Mouse (Mus musculus) embryonic facial prominence, embryonic 13.5 days (tissue): ENCODE measurements around the gene Foxp3. TPM values are rescaled to one million over a fixed set of nuclear protein-coding genes. Genes with fewer than 3 reads are reported as not detected.

Experiments
- ATAC-seq: fragments of 200-750 bp; cut with Nextera tagmentation; 2 replicates; pipeline ENCODE4 v1.8.0; 2017; ENCODE audit warnings: low read depth; ENCODE audit not compliant: insufficient number of reproducible peaks, insufficient read depth, low FRiP score, low TSS enrichment
- H3K27ac ChIP-seq: fragments of 300-500 bp; sonication (generic); 2 replicates; pipeline ENCODE4 v1.5.1; 2015; ENCODE audit warnings: moderate library complexity, mild to moderate bottlenecking, inconsistent platforms
- H3K27me3 ChIP-seq: fragments of 300-500 bp; sonication (generic); 2 replicates; pipeline ENCODE4 v1.6.1; 2015; ENCODE audit warnings: mild to moderate bottlenecking, inconsistent platforms
- H3K36me3 ChIP-seq: fragments of 300-500 bp; sonication (generic); 2 replicates; pipeline ENCODE4 v1.6.1; 2015; ENCODE audit warnings: mild to moderate bottlenecking, inconsistent platforms
- H3K4me1 ChIP-seq: fragments of 300-500 bp; sonication (generic); 2 replicates; pipeline ENCODE4 v1.6.1; 2015; ENCODE audit warnings: inconsistent platforms
- H3K4me2 ChIP-seq: fragments of 300-500 bp; sonication (generic); 2 replicates; pipeline ENCODE4 v1.6.1; 2015; ENCODE audit warnings: moderate library complexity, mild to moderate bottlenecking, inconsistent platforms
- H3K4me3 ChIP-seq: fragments of 300-500 bp; sonication (generic); 2 replicates; pipeline ENCODE4 v1.5.1; 2015; ENCODE audit warnings: mild to moderate bottlenecking, inconsistent platforms
- H3K9ac ChIP-seq: fragments of 300-500 bp; sonication (generic); 2 replicates; pipeline ENCODE4 v1.6.1; 2015; ENCODE audit warnings: mild to moderate bottlenecking, inconsistent platforms
- H3K9me3 ChIP-seq: fragments of 300-500 bp; sonication (generic); 2 replicates; pipeline ENCODE4 v1.6.1; 2016; ENCODE audit warnings: inconsistent platforms
- WGBS: fragments of 180-500 bp; shearing (Covaris S2); methylation state at CpG from one replicate; pipeline ENCODE4 v1.1.7; 2015; ENCODE audit warnings: mixed read lengths; 5-methylcytosine and 5-hydroxymethylcytosine counted together
- polyA plus RNA-seq: library from polyadenylated mRNA; unstranded; fragments of >200 nt; fragmentation: Nextera tagmentation; extraction: Ambion mirVana; gene quantifications from 2 replicates; pipeline ENCODE4 v1.2.1, GENCODE M21; 2015

Gene Foxp3
- polyA plus RNA-seq, 1 experiment from 2014 or later, result not detected

DNA sequence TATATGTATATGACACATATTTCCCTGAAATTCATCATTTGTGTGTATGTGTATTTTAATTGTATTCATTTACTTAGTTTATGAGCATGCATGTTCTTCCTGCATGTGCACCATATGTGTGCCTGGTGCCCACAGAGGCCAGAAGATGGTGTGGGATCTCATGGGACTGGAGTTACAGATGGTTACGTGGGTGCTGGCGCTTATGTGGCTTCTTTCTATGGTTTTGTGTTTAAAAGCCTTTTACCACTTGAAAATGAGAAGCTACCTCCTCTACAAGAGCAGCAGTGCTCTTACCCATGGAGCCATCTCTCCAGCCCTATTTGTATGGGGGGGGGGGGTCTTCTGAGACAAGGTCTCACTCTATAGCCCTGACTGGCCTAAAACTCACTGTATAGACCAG is 7.7 kb downstream of the Foxp3 start:
- H3K4me3 ChIP-seq, result no peak overlapping the region
- H3K27me3 ChIP-seq, result no peaks in the 10 kb centered on the region
- H3K4me1 ChIP-seq, result no peaks in the 10 kb centered on the region
- no peak overlapping the region for H3K27ac ChIP-seq
- ATAC-seq, result no peak
- H3K9me3 ChIP-seq, result no peaks in the 10 kb centered on the region
- H3K4me2 ChIP-seq, result no peak overlapping the region
- no peak overlapping the region for H3K9ac ChIP-seq
- WGBS, result 96% methylated on average over 2 of the region's 2 CpGs
- H3K36me3 ChIP-seq, result 0 out of 2 replicates have a peak, but pooled peaks cover 3% of the 10 kb centered on the region

DNA sequence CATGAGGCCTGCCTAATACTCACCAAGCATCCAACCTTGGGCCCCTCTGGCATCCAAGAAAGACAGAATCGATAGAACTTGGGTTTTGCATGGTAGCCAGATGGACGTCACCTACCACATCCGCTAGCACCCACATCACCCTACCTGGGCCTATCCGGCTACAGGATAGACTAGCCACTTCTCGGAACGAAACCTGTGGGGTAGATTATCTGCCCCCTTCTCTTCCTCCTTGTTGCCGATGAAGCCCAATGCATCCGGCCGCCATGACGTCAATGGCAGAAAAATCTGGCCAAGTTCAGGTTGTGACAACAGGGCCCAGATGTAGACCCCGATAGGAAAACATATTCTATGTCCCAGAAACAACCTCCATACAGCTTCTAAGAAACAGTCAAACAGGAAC is 10.4 kb downstream of the Foxp3 start:
- Histone ChIP-seq H3K9me3 (no peaks in the 10 kb centered on the region), H3K4me2 (no peak overlapping the region), H3K36me3 (0 out of 2 replicates have a peak, but pooled peaks cover 3% of the 10 kb centered on the region), H3K27me3 (no peaks in the 10 kb centered on the region), H3K4me1 (no peaks in the 10 kb centered on the region), H3K27ac (no peak overlapping the region), H3K4me3 (no peak overlapping the region), H3K9ac (no peak overlapping the region)
- WGBS, result 97% methylated on average over 11 of the region's 11 CpGs
- ATAC-seq, result no peak

DNA sequence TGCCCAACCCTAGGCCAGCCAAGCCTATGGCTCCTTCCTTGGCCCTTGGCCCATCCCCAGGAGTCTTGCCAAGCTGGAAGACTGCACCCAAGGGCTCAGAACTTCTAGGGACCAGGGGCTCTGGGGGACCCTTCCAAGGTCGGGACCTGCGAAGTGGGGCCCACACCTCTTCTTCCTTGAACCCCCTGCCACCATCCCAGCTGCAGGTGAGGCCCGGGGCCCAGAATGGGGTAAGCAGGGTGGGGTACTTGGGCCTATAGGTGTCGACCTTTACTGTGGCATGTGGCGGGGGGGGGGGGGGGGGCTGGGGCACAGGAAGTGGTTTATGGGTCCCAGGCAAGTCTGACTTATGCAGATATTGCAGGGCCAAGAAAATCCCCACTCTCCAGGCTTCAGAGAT is 12.9 kb downstream of the Foxp3 start:
- Histone ChIP-seq H3K4me1 (no peaks in the 10 kb centered on the region), H3K36me3 (0 out of 2 replicates have a peak, but pooled peaks cover 3% of the 10 kb centered on the region), H3K9me3 (no peaks in the 10 kb centered on the region), H3K4me2 (no peak overlapping the region), H3K4me3 (no peak overlapping the region), H3K27ac (no peak overlapping the region), H3K9ac (no peak overlapping the region), H3K27me3 (no peaks in the 10 kb centered on the region)
- ATAC-seq, result no peak
- WGBS, result 93% methylated on average over 4 of the region's 5 CpGs

DNA sequence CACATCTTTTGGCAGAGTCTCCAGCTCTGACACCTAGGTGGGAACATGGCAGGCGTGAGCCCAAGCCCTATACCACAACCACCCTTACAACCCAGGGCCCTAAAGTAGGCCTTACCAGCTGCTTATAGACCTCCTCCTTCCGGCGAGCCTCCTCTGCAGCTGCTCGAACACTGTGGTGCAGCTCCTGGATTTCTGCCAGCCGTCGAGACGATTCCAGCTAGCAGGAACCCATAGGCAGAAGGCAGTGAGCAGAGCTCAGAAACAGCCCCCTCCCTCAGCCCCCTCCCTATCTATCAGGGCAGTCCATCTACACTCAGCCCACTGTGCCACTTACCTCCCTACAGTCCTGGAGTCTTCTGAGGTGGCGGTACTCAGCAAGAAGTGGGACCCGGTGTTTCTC is 21.9 kb downstream of the Foxp3 start:
- Histone ChIP-seq H3K36me3 (peaks cover 46% of the 10 kb centered on the region), H3K27ac (no peak overlapping the region), H3K9ac (no peak overlapping the region), H3K4me2 (no peak overlapping the region), H3K9me3 (no peaks in the 10 kb centered on the region), H3K27me3 (no peaks in the 10 kb centered on the region), H3K4me3 (no peak overlapping the region), H3K4me1 (no peaks in the 10 kb centered on the region)
- ATAC-seq, result no peak
- WGBS, result 87% methylated on average over 9 of the region's 9 CpGs

DNA sequence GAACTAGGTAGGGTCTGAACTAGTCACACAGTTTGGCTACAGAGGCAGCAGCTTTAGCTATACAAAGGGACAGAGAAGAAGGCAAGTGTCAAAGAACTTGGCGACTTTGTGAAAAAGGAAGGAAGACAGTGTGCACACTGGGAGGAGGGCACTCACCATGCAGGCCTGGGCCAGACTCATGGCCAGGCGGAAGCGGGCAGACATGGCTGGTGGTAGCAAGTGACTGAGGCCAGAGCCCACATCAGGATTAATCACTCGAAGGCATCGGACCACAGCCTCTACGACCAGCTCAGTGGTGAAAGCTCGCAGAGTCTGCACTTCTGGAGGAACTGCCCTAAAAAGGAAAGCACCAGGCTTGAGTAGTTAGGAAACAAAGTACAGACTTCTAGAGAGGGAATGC is 30.6 kb downstream of the Foxp3 start:
- no peaks in the 10 kb centered on the region for H3K9me3 ChIP-seq
- no peak overlapping the region for H3K4me3 ChIP-seq
- no peaks in the 10 kb centered on the region for H3K27me3 ChIP-seq
- ATAC-seq, result no peak
- no peak overlapping the region for H3K9ac ChIP-seq
- no peak overlapping the region for H3K27ac ChIP-seq
- H3K36me3 ChIP-seq, result peaks cover 2% of the 10 kb centered on the region
- H3K4me2 ChIP-seq, result peak overlapping the region; percentile 59; the same call in 1 of the 2 replicates
- WGBS, result 94% methylated on average over 7 of the region's 7 CpGs
- 0 out of 2 replicates have a peak, but pooled peaks cover 5% of the 10 kb centered on the region for H3K4me1 ChIP-seq

DNA sequence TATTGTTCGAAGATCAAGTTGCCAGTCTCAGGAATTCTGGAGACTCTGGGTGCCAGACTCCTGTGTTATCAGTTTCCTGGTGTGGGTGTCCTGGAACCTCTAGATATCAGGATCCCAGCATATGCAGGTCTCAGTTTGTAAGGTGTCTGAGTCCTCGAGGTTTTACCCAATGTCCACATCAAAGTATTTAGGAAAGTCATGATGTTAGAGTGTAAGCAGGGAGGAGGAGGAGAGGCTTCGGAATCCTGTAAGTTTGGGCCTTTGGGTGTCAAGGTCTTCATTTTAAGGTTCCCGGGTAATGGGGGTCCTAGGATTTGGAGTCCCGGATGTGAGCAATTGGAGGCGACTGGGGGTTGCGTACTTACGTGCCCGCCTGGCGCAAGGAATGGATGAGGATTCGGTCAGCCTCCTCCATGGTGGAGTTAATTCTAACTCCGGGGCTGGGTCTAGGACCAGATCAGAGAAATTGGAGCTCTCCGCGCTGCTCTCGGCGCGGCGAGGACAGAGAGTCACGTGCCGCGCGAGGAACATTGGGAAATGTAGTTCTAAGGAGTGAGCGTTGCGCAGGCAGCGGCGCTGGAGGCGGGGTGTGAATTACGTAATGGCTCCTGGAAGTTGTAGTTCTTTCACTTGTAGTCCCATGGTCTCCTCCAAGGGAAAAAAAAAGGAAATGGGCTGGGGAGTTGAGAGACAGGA is 31.6 kb downstream of the Foxp3 start, which contains the start of gene Ccdc22:
TSS of gene Ccdc22 (minus strand) at position 639 of the 696 bp plus-strand sequence.
- 29% methylated on average over 28 of the region's 28 CpGs for WGBS
- Histone ChIP-seq H3K9ac (peak within 1 kb of the TSS; percentile 67), H3K4me3 (peak within 1 kb of the TSS; percentile 50), H3K27ac (no peak within 1 kb of the TSS), H3K9me3 (no peaks in the 10 kb centered on the region), H3K4me1 (0 out of 2 replicates have a peak, but pooled peaks cover 5% of the 10 kb centered on the region), H3K27me3 (no peaks in the 10 kb centered on the region), H3K4me2 (peak within 1 kb of the TSS; percentile 59), H3K36me3 (no peaks in the 10 kb centered on the region; the same call in 1 of the 2 replicates)
- ATAC-seq, result peak; percentile 88

DNA sequence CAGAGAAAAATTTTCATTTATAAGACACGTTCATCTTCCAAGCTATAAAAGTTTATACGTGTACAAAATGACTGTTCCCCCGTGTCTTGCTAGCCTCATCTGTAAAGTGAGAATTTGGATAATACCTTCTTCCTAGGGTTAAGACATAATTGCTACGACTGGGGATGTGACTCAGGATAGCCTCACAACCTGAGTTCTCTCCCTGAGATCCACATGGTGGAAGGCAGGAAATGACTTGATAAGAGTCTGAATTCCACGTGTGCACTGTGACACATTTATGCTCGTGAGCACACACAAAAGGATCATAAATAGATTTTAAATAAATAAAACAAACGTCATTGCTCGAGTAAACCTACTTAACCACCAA is 32.1 kb downstream of the Foxp3 start:
- Histone ChIP-seq H3K4me1 (0 out of 2 replicates have a peak, but pooled peaks cover 5% of the 10 kb centered on the region), H3K4me3 (no peak overlapping the region), H3K4me2 (no peak overlapping the region), H3K36me3 (no peaks in the 10 kb centered on the region; the same call in 1 of the 2 replicates), H3K27me3 (no peaks in the 10 kb centered on the region), H3K9me3 (no peaks in the 10 kb centered on the region), H3K27ac (no peak overlapping the region), H3K9ac (no peak overlapping the region)
- ATAC-seq, result no peak
- 45% methylated on average over 8 of the region's 8 CpGs for WGBS

DNA sequence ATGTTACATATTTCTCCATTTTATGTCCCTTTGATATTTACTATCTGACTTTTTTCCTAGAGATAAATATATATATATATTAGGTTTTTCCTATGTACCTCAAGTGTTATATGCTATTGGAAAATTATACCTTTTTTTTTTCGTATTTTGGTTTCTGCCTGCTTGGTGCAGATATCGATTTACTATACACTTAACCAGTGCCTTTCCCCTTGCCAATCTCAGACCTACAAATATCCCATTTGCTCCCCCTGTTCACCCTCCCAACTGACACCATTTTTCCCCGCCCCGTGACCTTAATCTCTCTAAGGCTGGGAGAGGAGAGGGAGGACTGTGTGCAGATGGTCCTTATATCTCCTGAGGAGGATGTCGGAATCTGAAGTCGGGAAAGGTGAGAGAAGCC is 33.3 kb downstream of the Foxp3 start, which contains the start of gene Cacna1f:
TSS of gene Cacna1f (plus strand) at position 301 of the 400 bp plus-strand sequence.
- no peak within 1 kb of the TSS for H3K4me2 ChIP-seq
- ATAC-seq, result no peak
- 0 out of 2 replicates have a peak, but pooled peaks cover 5% of the 10 kb centered on the region for H3K4me1 ChIP-seq
- H3K27me3 ChIP-seq, result no peaks in the 10 kb centered on the region
- no peak within 1 kb of the TSS for H3K4me3 ChIP-seq
- H3K36me3 ChIP-seq, result no peaks in the 10 kb centered on the region; the same call in 1 of the 2 replicates
- 75% methylated on average over 6 of the region's 6 CpGs for WGBS
- H3K9me3 ChIP-seq, result no peaks in the 10 kb centered on the region
- H3K27ac ChIP-seq, result no peak within 1 kb of the TSS
- no peak within 1 kb of the TSS for H3K9ac ChIP-seq

DNA sequence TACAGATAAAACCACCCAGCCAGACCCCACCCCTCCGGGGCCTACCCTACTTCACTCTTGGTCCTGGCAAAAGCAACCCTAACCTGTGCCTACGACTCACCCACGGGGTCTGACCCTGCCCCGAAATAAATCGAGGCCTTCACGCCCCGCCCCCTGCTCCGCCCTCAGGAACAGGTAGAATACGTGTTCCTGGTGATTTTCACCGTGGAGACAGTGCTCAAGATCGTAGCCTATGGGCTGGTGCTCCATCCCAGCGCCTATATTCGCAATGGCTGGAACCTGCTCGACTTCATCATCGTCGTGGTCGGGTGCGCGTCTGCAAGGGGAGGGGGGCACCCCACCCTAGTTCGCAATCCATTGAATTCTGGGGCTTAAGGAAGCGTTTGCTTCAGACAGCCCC is 36.6 kb downstream of the Foxp3 start:
- no peak for ATAC-seq
- 29% methylated on average over 21 of the region's 21 CpGs for WGBS

DNA sequence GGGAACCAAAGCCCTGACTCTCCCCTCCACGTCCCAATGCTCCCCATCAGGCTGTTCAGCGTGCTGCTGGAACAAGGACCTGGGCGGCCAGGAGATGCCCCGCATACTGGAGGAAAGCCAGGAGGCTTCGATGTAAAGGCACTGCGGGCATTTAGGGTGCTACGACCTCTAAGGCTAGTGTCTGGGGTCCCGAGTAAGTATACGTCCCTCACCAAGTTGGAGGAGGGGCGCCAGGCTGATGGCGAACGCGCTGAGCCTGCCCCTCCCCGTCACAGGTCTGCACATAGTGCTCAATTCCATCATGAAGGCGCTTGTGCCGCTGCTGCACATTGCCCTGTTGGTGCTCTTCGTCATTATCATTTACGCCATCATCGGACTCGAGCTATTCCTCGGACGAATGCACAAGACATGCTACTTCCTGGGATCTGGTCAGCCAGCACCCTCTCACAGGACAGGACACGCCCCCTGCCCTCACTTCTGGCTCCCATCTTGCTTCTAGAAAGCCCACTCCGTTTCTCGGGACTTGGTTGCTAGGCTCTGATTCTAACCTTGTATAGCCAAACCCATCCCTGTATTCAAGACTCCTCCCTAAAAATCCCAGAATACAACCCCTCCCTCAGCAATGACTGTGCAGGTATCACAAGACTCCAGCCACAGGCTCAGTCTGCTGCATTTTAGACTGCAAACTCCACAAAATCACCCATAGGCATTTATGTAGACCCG is 37.3 kb downstream of the Foxp3 start:
- Histone ChIP-seq H3K9me3 (no peaks in the 10 kb centered on the region), H3K4me3 (peak overlapping the region; percentile 44), H3K4me2 (peak overlapping the region; percentile 69), H3K27ac (no peak overlapping the region), H3K36me3 (no peaks in the 10 kb centered on the region), H3K27me3 (no peaks in the 10 kb centered on the region), H3K9ac (peak overlapping the region; percentile 61), H3K4me1 (no peaks in the 10 kb centered on the region)
- 28% methylated on average over 26 of the region's 26 CpGs for WGBS
- no peak for ATAC-seq

More for the DNA sequence above, 36.6 kb downstream of the Foxp3 start:
- Histone ChIP-seq H3K27ac (no peak overlapping the region), H3K4me1 (no peaks in the 10 kb centered on the region), H3K9me3 (no peaks in the 10 kb centered on the region), H3K27me3 (no peaks in the 10 kb centered on the region), H3K4me2 (peak overlapping the region; percentile 69), H3K9ac (peak overlapping the region; percentile 61; the same call in 1 of the 2 replicates), H3K4me3 (peak overlapping the region; percentile 44), H3K36me3 (no peaks in the 10 kb centered on the region)

DNA sequence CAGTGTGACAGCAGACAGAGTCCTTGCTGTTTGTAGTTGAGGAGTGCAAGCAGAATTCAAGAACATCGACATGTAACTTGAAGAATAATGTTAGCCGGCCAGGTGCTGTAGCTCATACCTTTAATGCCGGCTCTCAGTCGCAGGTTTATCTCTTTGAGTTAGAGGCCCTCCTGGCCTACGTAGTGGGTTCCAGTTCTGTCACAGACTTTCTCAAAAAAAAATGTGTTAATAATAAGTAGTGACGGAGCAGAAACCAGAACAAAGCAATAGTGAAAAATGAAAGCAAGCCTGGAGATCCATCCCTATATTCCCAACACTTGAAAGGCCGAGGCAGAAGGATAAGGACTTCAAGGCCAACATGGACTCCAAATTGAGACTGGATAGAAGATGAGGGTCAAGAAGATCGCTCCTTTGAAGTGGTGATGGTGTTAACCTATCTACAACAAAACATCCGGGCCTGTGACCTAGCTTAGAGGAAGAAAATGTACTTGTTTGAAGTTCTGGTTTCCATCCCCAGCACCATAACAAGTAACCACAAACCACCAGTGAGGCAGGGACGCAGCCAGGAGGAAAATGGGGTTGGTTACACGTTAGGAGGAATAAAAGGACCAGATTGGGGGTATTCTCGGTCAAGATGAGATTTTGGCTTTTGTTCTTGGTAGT is 44.6 kb downstream of the Foxp3 start:
- Histone ChIP-seq H3K9ac (no peak overlapping the region), H3K4me2 (no peak overlapping the region), H3K4me3 (no peak overlapping the region), H3K4me1 (no peaks in the 10 kb centered on the region), H3K9me3 (no peaks in the 10 kb centered on the region), H3K27me3 (no peaks in the 10 kb centered on the region), H3K27ac (no peak overlapping the region), H3K36me3 (no peaks in the 10 kb centered on the region)
- ATAC-seq, result no peak
- 81% methylated on average over 12 of the region's 12 CpGs for WGBS
